Mouse (Mus musculus): ENCODE data around the gene Vcpkmt.
"Not testable (repeated sequence)": the region's sequence is repeated elsewhere in the genome, so short reads cannot be mapped to it uniquely, and the experiment has no call there.

The Vcpkmt gene

DNA sequence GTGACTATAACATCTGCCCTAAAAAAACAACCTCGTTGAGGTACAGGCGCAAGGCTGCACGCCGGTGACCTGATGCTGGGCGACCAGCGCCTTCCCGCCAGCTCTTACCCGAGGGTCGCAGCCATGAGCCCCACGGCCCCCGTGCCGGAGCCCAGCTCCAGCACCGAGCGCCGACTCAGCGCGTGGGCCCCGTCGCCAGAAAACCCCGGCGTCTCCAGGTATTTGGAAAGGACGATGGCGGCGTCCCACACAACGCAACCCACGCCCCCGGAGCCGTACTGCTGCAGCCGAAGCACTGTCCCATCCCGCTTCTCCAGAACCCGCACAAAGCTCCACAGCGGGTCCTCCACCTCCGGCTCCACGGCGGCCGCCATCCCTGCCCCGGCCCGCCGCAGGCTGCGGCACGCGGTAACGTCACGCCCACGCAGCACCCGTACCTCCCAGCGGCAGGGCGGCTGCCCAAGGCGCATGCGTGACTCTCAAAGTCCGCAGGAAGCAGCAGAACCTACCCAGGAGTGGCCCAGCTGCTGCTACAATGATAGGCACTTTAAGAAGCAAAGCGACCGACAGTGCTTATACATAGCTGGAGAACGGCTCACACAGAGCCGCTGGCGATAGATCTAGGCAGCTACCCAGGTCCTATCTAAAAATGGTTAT, at the start of gene Vcpkmt:
TSS of gene Vcpkmt (minus strand) at position 416 of the 657 bp plus-strand sequence.
- DNase-seq: peak; percentile 90

- not testable (repeated sequence) for DNase-seq
These were observed 35.8 kb upstream of the Vcpkmt start for GRCm38 (mm10) chr12:69618590-69618989.

DNA sequence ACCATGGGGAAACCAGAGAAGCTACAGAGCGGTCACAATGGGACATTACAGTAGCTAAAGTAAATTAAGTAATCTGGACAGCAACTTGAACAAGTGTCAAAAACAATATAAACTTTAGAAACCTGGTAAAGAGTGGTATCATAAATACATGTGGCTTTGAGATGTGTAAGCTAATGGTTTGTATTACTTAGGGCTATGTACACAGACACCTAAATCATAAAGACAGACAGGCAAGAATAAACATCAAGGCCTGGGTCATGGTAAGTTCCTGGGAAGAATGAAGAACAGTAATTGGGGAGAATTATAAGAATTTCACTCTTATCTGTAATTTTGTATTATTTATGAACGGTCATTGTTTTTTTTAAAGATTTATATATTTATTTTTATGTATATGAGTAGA, 21.5 kb upstream of the Vcpkmt start:
- no peak for DNase-seq

DNA sequence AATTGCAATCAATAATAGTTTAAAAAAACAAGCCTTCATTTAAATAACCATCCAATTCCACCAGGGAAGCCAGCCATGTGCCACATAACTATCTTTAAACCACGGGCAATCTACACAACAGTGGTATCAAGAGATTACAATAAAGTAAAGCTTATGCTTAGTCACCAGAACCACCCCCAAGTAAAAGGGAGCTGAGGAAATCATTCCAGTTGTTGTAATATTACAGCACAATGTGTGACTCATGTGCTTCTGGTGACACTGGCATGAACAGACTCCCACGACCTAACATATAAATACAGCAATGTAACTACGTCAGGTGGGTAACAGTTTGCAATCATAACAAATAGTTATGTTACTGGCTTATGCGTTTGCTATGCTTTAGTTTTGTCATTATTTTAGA, 14.6 kb upstream of the Vcpkmt start:
- no peak for DNase-seq

DNA sequence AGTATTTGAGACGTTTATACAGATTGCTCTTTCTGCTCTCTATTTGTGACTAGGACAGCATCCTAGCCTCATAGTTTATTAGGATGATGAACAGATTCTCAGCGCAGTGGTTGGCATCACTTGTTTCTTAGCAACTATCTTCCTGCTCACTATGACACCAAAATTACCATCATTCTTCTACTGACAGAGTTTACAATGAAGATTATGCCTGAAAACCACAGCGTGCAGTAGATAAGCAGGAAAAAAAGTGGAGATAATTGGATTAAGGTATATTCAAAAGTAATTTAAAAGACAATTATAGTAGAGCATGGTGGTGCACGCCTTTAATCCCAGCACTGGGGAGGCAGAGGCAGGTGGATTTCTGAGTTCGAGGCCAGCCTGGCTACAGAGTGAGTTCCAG, 10.3 kb upstream of the Vcpkmt start:
- DNase-seq: no peak

DNA sequence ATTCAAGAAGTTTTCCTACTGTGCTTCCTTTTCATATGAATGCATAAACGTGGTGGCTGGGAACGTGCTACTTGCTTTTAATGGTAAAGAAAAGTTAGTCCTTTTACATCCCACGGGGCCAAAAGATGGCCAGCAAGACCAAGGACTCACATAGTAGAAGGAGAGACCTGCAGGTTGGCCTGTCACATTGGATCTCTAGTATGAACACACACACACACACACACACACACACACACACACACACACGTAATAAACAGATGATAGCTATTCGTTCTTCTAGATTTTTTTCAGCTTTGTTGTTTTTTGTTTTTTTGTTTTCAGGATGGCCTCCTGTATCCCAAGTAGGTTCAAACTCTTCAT, 422 bp upstream of the Vcpkmt start:
- no peak for DNase-seq

DNA sequence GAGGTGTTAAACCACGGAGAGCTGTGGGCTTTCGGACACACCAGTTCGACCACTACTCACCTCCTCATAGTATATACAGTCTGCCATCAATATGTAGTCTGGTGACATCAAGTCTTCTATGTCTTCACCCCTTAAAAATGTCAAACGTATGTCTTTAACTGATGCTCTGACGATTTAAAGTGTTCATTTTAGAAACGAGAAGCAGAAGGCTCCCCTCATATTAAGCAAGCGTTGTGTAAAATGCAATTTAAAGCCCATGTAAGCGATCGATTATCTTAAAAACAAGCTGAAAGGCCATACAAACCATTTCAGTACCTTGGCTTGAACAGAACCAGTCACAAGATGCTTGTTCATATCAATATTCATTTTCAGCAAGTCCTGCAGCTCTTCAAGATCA, 614 bp downstream of the Vcpkmt start:
- DNase-seq: no peak

DNA sequence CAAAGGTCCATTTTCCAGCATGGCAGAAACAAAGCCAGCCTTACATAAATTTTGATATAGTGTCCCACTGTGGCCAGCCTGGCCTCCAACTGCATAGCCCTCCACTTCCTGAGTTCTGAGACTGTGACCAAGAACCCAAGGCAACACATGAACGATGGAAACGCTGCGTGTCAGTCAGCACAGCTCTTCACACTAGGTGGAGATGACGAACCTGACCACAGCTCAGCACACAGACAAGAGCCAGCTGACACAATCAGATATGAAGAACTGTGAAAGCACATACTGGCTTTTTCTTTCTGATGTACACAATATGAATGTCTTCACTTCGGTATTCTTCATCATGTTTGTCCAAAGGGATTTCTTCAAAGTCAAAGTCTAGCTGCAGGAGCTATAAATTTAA, 3.2 kb downstream of the Vcpkmt start:
- DNase-seq: no peak

DNA sequence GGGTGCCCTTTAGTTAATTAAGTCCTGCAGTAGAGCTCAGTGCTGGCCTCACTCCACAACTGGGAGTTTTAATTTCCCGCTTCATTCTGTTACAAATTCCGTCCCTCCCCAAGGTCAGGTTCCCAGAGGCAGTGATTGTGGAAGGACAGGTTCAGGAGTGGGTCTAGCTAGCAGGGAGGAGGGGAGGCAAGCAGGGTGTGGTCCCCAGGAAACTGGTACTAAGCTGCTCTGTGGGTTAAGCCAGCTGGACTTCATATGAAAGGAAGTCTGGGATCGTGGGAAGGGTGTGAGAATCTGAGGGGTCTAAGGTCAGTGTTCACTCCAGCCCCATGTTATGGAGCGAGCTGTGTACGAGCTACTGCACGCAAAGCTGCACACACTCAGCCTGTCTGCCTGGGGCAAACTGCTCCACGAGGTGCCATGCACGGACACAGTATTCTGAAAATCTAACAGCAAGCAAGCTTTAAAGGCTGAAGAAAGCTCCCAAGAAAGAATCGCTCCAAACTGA, 6.7 kb downstream of the Vcpkmt start:
- DNase-seq: no peak

DNA sequence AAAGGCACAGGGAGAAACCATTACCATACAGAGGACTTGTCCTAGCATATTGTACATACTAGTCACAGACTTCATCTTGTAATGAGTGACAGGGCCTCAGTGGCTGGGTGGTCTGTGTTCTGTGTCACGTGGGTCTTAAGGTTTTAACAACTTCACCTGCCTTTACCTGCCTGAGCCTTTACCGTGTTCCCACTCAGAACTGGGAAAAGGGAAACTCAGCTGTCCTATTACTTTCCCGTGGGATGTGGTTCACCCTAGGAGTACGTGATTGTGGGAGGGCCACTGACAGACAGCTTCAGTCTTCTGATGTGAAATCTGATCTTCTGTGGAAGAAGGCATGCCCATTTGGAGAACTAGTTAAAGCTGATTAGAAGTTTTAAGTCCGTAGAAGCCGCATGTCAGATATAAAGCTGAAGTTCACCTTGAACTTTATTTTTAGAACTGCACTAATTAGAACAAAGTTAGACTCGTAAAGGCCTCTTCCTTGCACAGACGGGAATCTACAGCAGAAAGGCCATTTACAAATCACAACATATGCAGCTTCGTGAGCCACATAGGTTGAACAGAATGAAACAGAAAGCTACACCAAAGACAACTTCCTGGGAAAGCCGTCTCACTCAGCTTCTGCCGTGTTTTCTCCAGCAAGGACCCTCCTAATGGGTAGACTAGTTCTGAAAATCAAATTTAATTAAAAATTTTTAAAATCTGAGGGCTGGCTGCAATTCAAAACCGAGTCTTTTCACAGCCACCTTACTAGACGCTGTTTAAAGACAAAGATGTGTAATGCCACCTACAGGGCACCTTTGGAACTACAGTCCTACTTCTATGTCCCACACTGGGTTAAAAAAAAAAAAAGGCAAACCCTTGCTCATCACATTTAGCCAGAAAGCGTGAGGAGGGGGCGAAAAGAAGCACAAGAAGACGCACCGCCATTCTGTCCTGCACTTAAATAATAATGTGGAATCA, 8.6 kb downstream of the Vcpkmt start:
- DNase-seq: peak; percentile 84

DNA sequence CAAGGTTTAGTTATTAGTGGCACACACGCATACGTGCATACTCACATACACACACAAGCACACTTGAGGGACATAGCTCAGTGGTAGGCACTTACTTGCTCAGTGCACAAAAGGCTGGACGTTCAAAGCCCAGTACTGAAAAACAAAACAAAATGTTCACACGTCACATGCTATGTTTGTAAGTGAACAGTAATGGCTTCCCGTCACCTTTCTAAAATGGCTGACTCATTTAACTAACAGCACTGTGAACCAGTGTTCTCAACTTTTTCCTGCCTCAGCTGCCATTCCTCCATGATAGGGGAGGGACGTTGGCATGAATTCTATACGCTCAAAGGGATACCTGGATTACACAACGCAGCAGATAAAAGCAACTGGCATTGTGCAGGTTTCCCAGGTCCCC, 9.6 kb downstream of the Vcpkmt start:
- DNase-seq: no peak

GRCm38 (mm10) chr12:69569926-69570325, 12.9 kb downstream of the Vcpkmt start:
- DNase-seq: no peak

DNA sequence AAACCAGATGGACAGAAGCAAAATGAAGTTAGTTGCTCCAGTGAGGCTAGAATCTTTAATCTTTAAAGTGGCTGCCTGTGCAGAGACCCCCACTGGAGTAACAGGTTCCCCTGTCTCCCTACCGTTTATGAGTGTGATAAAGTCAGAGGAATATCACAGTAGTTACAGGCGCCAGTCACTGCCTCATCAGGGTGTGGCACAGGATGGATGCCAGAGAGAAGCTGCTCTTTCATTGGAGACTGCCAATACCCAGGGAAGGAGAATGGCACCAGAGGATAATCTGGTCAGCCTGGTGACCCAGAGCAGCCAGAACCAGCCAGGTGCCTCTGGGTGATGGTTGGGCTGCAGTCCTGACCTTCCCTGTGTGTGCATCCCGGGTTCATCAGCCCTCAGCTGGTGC, 14.6 kb downstream of the Vcpkmt start:
- DNase-seq: no peak

DNA sequence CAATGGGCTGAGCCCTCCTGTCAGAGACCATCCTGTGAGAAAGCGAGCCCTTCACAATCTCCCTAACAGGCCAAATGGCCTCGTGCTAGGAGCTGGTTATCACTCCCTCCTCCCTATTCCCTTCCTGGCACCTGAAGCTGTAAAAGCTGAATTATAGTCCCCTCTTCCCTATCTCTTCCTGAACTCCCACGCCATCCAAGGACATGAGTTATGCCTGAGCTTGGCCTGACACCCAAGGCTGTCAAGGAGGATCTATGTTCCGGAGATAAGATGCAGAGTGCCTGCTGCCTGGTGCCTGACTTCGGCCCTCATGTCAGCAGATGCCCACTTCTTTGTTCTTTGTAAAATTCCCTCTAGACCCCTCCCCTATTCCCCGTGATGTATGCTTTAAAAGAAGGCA, 21.8 kb downstream of the Vcpkmt start:
- not testable (repeated sequence) for DNase-seq

- DNase-seq: no peak
These were observed 26.5 kb downstream of the Vcpkmt start for GRCm38 (mm10) chr12:69556221-69556861.

- DNase-seq: no peak
These were observed 37.2 kb downstream of the Vcpkmt start for GRCm38 (mm10) chr12:69545456-69546178.

DNA sequence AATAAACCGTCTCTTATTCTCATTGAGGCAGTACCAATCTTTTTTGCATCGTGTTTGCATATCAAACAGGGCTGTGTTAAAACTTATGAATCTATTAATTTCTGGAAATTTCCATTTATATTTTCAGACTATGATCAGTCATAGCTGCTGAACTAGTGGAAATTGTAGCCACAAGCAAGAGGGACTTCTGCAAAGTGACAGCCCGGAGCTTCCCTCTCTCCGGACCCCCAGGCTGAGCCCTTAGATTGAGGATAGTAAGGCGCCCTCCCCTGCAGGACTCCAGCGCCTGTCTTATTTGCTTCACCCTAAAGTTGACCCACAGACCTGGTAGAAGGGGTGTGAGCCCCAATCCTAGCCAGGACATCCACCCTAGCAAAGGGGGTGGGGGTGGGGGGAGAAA, 37.8 kb downstream of the Vcpkmt start:
- DNase-seq: no peak

DNA sequence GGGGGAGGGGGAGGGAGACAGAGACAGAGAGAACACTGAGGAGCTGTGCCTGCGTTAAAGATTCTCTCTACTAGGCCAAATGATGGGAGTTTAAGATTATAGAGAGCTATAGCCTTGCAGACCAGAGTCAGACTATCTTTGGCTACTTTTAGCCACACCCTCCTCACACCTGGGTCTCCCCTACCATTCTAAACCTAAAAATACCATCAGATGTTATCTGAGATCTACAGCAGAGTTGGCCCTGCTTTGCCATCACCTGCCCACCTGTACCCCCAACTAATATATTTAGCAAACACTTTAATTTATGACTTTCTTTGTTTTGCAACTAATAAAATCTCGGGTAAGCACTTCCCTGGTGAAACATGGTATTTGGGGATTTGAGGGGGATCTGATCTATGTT, 38.3 kb downstream of the Vcpkmt start:
- no peak for DNase-seq

GRCm38 (mm10) chr12:69542376-69542775, 40.5 kb downstream of the Vcpkmt start:
- DNase-seq: no peak

DNA sequence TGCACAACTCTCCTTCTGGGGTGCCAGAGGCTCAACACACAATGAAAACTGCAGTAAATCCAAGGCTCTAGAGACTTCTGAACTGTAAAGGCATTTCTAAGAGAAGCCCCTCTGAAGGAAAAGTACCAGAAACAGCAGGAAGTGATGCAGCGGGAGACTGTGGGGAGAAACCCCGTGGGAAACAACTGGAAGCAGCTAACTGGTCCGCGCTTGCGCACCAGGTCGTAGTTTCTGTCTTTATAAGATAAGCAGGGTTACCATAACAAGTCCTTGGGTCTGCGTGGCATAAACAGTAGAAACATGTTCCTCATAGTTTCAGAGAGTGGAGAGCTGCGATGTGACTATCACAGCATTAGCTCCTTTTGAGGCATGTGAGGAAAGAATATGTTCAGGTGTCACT, 41.2 kb downstream of the Vcpkmt start:
- no peak for DNase-seq

DNA sequence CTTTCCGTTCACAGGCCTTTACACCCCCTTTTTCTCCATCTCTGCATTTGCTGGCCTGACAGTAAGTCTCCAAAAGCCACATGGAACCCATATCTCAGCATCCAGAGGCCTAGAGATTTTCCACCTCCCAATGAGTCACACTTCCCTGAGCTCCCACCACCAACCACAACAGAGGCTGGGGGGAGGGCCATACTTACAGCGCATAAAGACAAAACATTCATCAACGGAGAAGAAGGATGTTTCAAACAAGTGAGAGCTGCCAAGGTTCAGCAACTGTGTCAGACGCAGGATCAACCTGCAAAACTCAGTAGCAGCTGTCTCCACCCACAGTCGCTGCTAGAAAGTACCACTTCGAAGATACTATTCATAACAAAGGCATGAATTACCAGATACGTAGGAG, 43.5 kb downstream of the Vcpkmt start:
- DNase-seq: peak; percentile 50

- DNase-seq: no peak
These were observed 44.4 kb downstream of the Vcpkmt start for GRCm38 (mm10) chr12:69538362-69538950.
